Comparison of ENCODE assay signal across 28 mouse cellular contexts in genomic region chr7:120819386-120819785, GRCm38 (mm10). TPM values are rescaled to one million over a fixed set of nuclear protein-coding genes. Genes with fewer than 3 reads are reported as not detected.
"Had no signal": no experiment of that assay in that cellular context is flagged by ENCODE, and none has a peak within 500 bp of the region (broad histone marks: within the 10 kb centered on the region; RNA-seq: fewer than 3 reads in every experiment).

No protein-coding gene starts in this region.

- DNase-seq: kidney, postnatal 10 days; kidney, postnatal 36 days; layer of hippocampus, postnatal 36 days; lung, adult 18-20 months; lung, postnatal 10 days; lung, postnatal 36 days; retina, postnatal 1 day; right cerebral cortex, postnatal 25 days; thymus, adult 18-20 months; thymus, postnatal 36 days had no signal

- H3K4me1 ChIP-seq: liver, embryonic 12.5 days; liver, embryonic 15.5 days; lung, embryonic 15.5 days; midbrain, embryonic 10.5 days; midbrain, embryonic 13.5 days; neural tube, embryonic 13.5 days had no signal

- H3K27me3 ChIP-seq: liver, embryonic 15.5 days; lung, embryonic 15.5 days; neural tube, embryonic 13.5 days had no signal

- H3K9me3 ChIP-seq: liver, embryonic 12.5 days; liver, embryonic 15.5 days; lung, embryonic 15.5 days; megakaryocyte, embryonic 14.5 days; midbrain, embryonic 10.5 days; midbrain, embryonic 13.5 days; neural tube, embryonic 13.5 days had no signal

- H3K4me3 ChIP-seq: left cerebral cortex, adult 2 months; liver, embryonic 12.5 days; liver, embryonic 15.5 days; lung, embryonic 15.5 days; megakaryocyte, embryonic 14.5 days; midbrain, embryonic 10.5 days; midbrain, embryonic 13.5 days; myocyte; neural tube, embryonic 13.5 days had no signal

- H3K9ac ChIP-seq: liver, embryonic 12.5 days; liver, embryonic 15.5 days; lung, embryonic 15.5 days; midbrain, embryonic 13.5 days; neural tube, embryonic 13.5 days had no signal

- H3K27ac ChIP-seq: left cerebral cortex, adult 2 months; liver, embryonic 12.5 days; liver, embryonic 15.5 days; lung, embryonic 15.5 days; midbrain, embryonic 10.5 days; midbrain, embryonic 13.5 days; neural tube, embryonic 13.5 days had no signal

- ATAC-seq: liver, embryonic 12.5 days; midbrain, embryonic 13.5 days; midbrain, embryonic 16.5 days had no signal

- H3K36me3 ChIP-seq: liver, embryonic 12.5 days; liver, embryonic 15.5 days; lung, embryonic 15.5 days; midbrain, embryonic 10.5 days; midbrain, embryonic 13.5 days; neural tube, embryonic 13.5 days had no signal

- H3K4me2 ChIP-seq: liver, embryonic 12.5 days; liver, embryonic 15.5 days; lung, embryonic 15.5 days; midbrain, embryonic 13.5 days; neural tube, embryonic 13.5 days had no signal

RNA-seq across cellular contexts. Expression of gene Gm5737, which starts 7.2 kb away (rescaled TPM):
- total RNA-seq: layer of hippocampus, postnatal 36 days; left cerebral cortex, postnatal 36 days; monocyte, adult 5-6 weeks; neutrophil, adult 5-6 weeks had no signal
- polyA plus RNA-seq: limb, embryonic 11.5 days; limb, embryonic 14.5 days; liver, embryonic 12.5 days; liver, embryonic 15.5 days; lung, embryonic 15.5 days; midbrain, embryonic 10.5 days; midbrain, embryonic 13.5 days; myocyte; neural tube, embryonic 13.5 days; small intestine, adult 2 months; spleen, adult 2 months; stomach, embryonic 16.5 days had no signal
